Mouse (Mus musculus) C2C12 (cell line): Measurements from ENCODE around the gene Arhgef7.

ENCODE experiments used
- CEBPB ChIP-seq: IDR thresholded peaks from one replicate; pipeline ENCODE4 v1.6.1; 2011; ENCODE audit warnings: low read depth, mild to moderate bottlenecking, control low read depth, moderate library complexity
- CTCF ChIP-seq: IDR thresholded peaks from one replicate; pipeline ENCODE4 v1.5.1; 2011; ENCODE audit not compliant: control insufficient read depth, insufficient read depth, insufficient read length
- FOSL1 ChIP-seq: IDR thresholded peaks from one replicate; pipeline ENCODE4 v1.8.0; 2011; ENCODE audit warnings: mild to moderate bottlenecking, low read length; ENCODE audit not compliant: poor library complexity, insufficient read depth, severe bottlenecking
- MYOG ChIP-seq: IDR thresholded peaks from one replicate; pipeline ENCODE4 v1.6.1; 2011; ENCODE audit not compliant: control insufficient read depth, insufficient read length; ENCODE audit errors: extremely low read depth
- USF1 ChIP-seq: IDR thresholded peaks from one replicate; pipeline ENCODE4 v1.6.1; 2011; ENCODE audit warnings: low read depth, mild to moderate bottlenecking, control low read depth, moderate library complexity

DNA sequence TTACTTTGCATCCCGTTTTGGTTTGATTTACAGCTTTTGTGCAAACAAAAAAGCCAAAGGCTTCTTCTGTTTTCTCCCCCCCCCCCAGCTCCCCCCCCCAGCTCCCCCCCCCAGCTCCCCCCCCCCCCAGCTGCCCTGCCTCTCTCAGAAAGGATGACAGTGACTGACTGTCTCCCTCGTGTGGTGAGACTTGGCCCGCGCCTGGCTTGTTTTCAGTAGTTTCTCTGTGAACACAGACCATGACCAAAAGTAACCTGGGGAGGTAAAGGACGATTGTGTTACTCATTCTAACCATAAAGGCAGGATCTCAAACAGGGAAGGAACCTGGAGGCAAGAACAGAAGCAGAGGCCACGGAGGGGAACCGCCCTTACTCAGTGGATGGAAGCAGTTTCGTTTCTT, 60.7 kb downstream of the Arhgef7 start:
- TF ChIP-seq CTCF (no peak), FOSL1 (no peak), USF1 (no peak), MYOG (no peak), CEBPB (no peak)
